Mouse (Mus musculus): ENCODE data around the gene Stpg1. TPM values are rescaled to one million over a fixed set of nuclear protein-coding genes. Genes with fewer than 3 reads are reported as not detected.
A peak's percentile ranks its signal among the peaks of the same experiment; 100 is the strongest.

The Stpg1 gene
- polyA plus RNA-seq, 2 experiments, result 0.02 TPM; not detected in 1

- no peak for DNase-seq (ENCODE audit: low read depth in 3 of 3, low spot score in 3 of 3)
- ATAC-seq (ENCODE audit: insufficient read depth), result no peak
- no peak overlapping the region for H3K4me2 ChIP-seq (ENCODE audit: low read depth)
- TF ChIP-seq EP300 (IDR thresholded peaks at IDR 0.05; ENCODE audit: low read depth) (no peak), CTCF (IDR thresholded peaks at IDR 0.05; ENCODE audit: low read depth) (no peak)
- H3K9ac ChIP-seq (replicated peaks), result no peak overlapping the region
- peaks cover 31% of the 10 kb centered on the region for H3K27me3 ChIP-seq (ENCODE audit: control insufficient read depth, insufficient read depth, low read length)
- H3K9me3 ChIP-seq (ENCODE audit: control insufficient read depth, low read length), result no peaks in the 10 kb centered on the region
- no peak overlapping the region for H3K27ac ChIP-seq
- no peaks in the 10 kb centered on the region for H3K36me3 ChIP-seq (replicated peaks; ENCODE audit: control insufficient read depth, insufficient read depth, low read depth)
- peaks cover 0 to 3% of the 10 kb centered on the region in 2 experiments; a peak in 2 of 4 replicates for H3K4me1 ChIP-seq (replicated peaks; ENCODE audit: control insufficient read depth in 2 of 2, insufficient read depth in 2 of 2, low read length in 1 of 2)
- H3K4me3 ChIP-seq (ENCODE audit: insufficient read depth in 1 of 2, low read depth in 2 of 2, low read length in 2 of 2), result no peak overlapping the region
- 40% methylated on average over 9 of the region's 9 CpGs for WGBS (ENCODE audit: insufficient replicate concordance)
Observed at GRCm38 (mm10) chr4:135565400-135565799, 70.8 kb downstream of the Stpg1 start.

DNA sequence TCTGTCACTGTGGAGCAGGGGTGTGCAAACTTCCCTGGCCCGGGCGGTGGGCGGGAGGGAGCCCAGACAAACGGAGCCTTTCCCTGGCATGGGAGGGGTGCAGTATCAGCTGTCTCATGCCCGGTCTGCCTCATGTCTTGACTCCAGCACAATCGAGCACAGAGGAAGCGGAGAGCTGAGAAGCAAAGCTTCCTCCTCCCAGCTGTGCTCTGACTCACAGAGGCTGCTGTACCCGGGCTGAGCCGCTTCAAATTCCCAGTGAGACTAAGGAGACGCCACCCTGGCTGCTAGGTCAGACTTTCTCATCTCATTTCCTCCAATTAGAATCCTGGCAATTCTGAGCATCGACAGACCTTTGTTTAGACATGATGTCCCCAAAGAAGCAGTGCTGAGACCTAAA is 72.5 kb downstream of the Stpg1 start:
- H3K9me3 ChIP-seq (ENCODE audit: control insufficient read depth, low read length), result no peaks in the 10 kb centered on the region
- no peak overlapping the region for H3K4me3 ChIP-seq (ENCODE audit: insufficient read depth in 1 of 2, low read depth in 2 of 2, low read length in 2 of 2)
- H3K27ac ChIP-seq, result no peak overlapping the region
- WGBS (ENCODE audit: insufficient replicate concordance), result 25% methylated on average over 11 of the region's 11 CpGs
- no peaks in the 10 kb centered on the region for H3K36me3 ChIP-seq (replicated peaks; ENCODE audit: control insufficient read depth, insufficient read depth, low read depth)
- H3K9ac ChIP-seq (replicated peaks), result no peak overlapping the region
- peaks cover 0 to 3% of the 10 kb centered on the region in 2 experiments; a peak in 2 of 4 replicates for H3K4me1 ChIP-seq (replicated peaks; ENCODE audit: control insufficient read depth in 2 of 2, insufficient read depth in 2 of 2, low read length in 1 of 2)
- no peak for DNase-seq (ENCODE audit: low read depth in 3 of 3, low spot score in 3 of 3)
- H3K27me3 ChIP-seq (ENCODE audit: control insufficient read depth, insufficient read depth, low read length), result peaks cover 46% of the 10 kb centered on the region
- ATAC-seq (ENCODE audit: insufficient read depth), result no peak
- TF ChIP-seq EP300 (IDR thresholded peaks at IDR 0.05; ENCODE audit: low read depth) (no peak), CTCF (IDR thresholded peaks at IDR 0.05; ENCODE audit: low read depth) (no peak)
- H3K4me2 ChIP-seq (ENCODE audit: low read depth), result no peak overlapping the region

DNA sequence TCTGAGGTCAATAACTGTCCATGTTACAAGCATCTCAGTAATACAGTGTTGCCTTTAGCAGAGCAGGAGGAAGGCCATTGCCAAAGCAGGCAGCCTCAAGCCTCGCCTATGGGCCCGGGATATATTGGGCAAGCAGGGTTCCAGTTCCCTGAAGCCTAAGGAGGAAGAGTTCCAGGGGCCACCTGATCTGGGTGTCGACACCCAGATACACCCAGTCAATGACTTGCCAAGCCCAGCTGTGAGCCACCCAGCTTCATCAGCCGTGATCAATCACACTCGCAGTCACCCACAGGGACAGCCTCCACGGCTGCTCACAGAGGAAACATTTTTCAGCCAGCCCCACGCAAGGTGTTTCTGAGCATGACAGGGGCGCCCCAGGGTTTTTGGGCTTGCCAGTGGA is 72.9 kb downstream of the Stpg1 start:
- peaks cover 0 to 3% of the 10 kb centered on the region in 2 experiments; a peak in 2 of 4 replicates for H3K4me1 ChIP-seq (replicated peaks; ENCODE audit: control insufficient read depth in 2 of 2, insufficient read depth in 2 of 2, low read length in 1 of 2)

DNA sequence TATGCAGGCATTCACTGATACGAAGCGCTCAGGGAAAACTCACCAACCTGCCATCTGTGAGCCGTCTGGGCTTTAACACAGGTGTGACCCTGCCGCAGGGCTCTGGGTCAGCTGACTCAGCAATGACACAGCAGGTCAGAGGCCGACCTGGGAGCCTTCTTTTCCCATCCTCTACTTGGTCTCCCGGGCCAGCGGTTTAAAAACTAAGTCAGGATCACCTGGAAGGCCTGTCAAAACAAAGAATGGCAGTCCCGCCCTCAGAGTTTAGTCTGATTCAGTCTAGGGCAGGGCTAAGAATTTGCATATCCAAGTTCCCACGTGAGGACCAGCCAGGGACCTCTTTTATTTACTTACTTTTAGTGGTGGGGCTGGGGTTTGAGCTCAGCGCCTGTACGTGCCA is 74.6 kb downstream of the Stpg1 start:
- Histone ChIP-seq H3K4me1 (replicated peaks; ENCODE audit: control insufficient read depth in 2 of 2, insufficient read depth in 2 of 2, low read length in 1 of 2) (peaks cover 0 to 3% of the 10 kb centered on the region in 2 experiments; a peak in 2 of 4 replicates), H3K9ac (replicated peaks) (no peak overlapping the region), H3K36me3 (replicated peaks; ENCODE audit: control insufficient read depth, insufficient read depth, low read depth) (no peaks in the 10 kb centered on the region), H3K9me3 (ENCODE audit: control insufficient read depth, low read length) (no peaks in the 10 kb centered on the region), H3K27ac (no peak overlapping the region), H3K27me3 (ENCODE audit: control insufficient read depth, insufficient read depth, low read length) (peaks cover 65% of the 10 kb centered on the region), H3K4me3 (ENCODE audit: insufficient read depth in 1 of 2, low read depth in 2 of 2, low read length in 2 of 2) (no peak overlapping the region), H3K4me2 (ENCODE audit: low read depth) (no peak overlapping the region; the same call in 1 of the 2 replicates)
- WGBS (ENCODE audit: insufficient replicate concordance), result 7% methylated on average over 11 of the region's 11 CpGs
- DNase-seq (ENCODE audit: low read depth in 3 of 3, low spot score in 3 of 3) (no peak), ATAC-seq (ENCODE audit: insufficient read depth) (no peak)
- TF ChIP-seq EP300 (IDR thresholded peaks at IDR 0.05; ENCODE audit: low read depth) (no peak), CTCF (IDR thresholded peaks at IDR 0.05; ENCODE audit: low read depth) (no peak)

More for the DNA sequence above, 72.9 kb downstream of the Stpg1 start:
- Histone ChIP-seq H3K36me3 (replicated peaks; ENCODE audit: control insufficient read depth, insufficient read depth, low read depth) (no peaks in the 10 kb centered on the region), H3K4me2 (ENCODE audit: low read depth) (no peak overlapping the region), H3K27me3 (ENCODE audit: control insufficient read depth, insufficient read depth, low read length) (peaks cover 50% of the 10 kb centered on the region), H3K9ac (replicated peaks) (no peak overlapping the region), H3K9me3 (ENCODE audit: control insufficient read depth, low read length) (no peaks in the 10 kb centered on the region), H3K4me3 (ENCODE audit: insufficient read depth in 1 of 2, low read depth in 2 of 2, low read length in 2 of 2) (no peak overlapping the region), H3K27ac (no peak overlapping the region)
- 42% methylated on average over 8 of the region's 8 CpGs for WGBS (ENCODE audit: insufficient replicate concordance)
- no peak for ATAC-seq (ENCODE audit: insufficient read depth)
- TF ChIP-seq CTCF (IDR thresholded peaks at IDR 0.05; ENCODE audit: low read depth) (no peak), EP300 (IDR thresholded peaks at IDR 0.05; ENCODE audit: low read depth) (no peak)
- DNase-seq (ENCODE audit: low read depth in 3 of 3, low spot score in 3 of 3), result no peak

DNA sequence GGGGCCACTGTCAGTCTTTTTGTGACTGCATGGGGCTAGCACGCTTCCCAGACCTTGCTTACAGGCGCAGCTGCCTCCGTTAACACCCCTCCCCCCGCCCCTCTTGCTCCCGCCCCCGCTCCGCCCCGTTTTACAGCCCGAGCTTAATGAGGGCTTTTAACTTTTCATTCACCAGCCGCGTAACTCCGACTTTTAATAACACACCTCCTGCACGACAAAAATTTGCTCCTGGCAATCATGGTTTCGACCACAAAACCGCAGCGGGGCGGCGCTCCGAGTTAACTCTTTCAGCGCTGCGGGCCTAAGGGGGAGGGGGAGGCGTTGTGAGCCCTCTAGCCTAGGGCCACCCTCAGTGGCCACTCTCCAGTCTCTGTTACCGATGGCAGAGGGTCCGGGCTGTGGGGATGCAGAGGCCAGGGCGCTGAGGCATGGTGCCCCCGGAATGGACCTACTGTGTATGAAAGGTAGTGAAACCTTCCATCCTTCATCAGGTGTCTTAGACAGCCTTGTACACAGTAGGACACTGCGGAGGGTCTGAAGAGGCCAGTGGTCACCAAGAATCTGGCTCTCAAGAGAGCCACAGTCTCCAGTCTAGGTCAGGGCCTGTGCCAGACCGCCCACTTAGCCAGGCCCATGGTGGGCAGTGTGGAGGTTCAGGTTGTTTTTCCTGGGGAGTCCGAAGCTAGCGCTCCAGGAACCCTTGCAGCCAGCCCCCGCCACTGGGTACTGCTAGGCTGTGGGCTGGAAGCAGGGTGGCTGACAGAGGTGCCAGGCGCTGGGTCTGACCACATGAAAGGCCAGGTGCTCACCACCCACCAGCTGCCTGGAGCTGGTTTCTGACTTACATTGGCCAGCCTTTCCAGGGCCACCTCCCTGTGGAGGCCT is 75.8 kb downstream of the Stpg1 start:
- Histone ChIP-seq H3K4me2 (ENCODE audit: low read depth) (peak overlapping the region; percentile 48), H3K4me3 (ENCODE audit: insufficient read depth in 1 of 2, low read depth in 2 of 2, low read length in 2 of 2) (peak overlapping the region; percentile 3 to 38; a peak in 3 of 4 replicates), H3K9ac (replicated peaks) (no peak overlapping the region), H3K27ac (no peak overlapping the region), H3K27me3 (ENCODE audit: control insufficient read depth, insufficient read depth, low read length) (peaks cover 71% of the 10 kb centered on the region), H3K4me1 (replicated peaks; ENCODE audit: control insufficient read depth in 2 of 2, insufficient read depth in 2 of 2, low read length in 1 of 2) (peaks cover 0 to 3% of the 10 kb centered on the region in 2 experiments; a peak in 2 of 4 replicates), H3K9me3 (ENCODE audit: control insufficient read depth, low read length) (no peaks in the 10 kb centered on the region), H3K36me3 (replicated peaks; ENCODE audit: control insufficient read depth, insufficient read depth, low read depth) (no peaks in the 10 kb centered on the region)
- no peak for TF ChIP-seq CTCF (IDR thresholded peaks at IDR 0.05; ENCODE audit: low read depth)
- no peak for TF ChIP-seq EP300 (IDR thresholded peaks at IDR 0.05; ENCODE audit: low read depth)
- DNase-seq (ENCODE audit: low read depth in 3 of 3, low spot score in 3 of 3), result no peak
- 11% methylated on average over 32 of the region's 32 CpGs for WGBS (ENCODE audit: insufficient replicate concordance)
- ATAC-seq (ENCODE audit: insufficient read depth), result no peak
